Mouse (Mus musculus): ENCODE measurements around the gene C2cd3. TPM values are rescaled to one million over a fixed set of nuclear protein-coding genes. Genes with fewer than 3 reads are reported as not detected.

C2cd3 gene
- polyA plus RNA-seq, 1 experiment from 2014 or later = 48.8 TPM

- Histone ChIP-seq H3K4me3 (ENCODE audit: low read depth, low read length) (no peak overlapping the region), H3K4me1 (replicated peaks; ENCODE audit: control insufficient read depth, insufficient read depth, low read length) (no peaks in the 10 kb centered on the region), H3K27me3 (ENCODE audit: control insufficient read depth, insufficient read depth, low read length) (0 out of 2 replicates have a peak, but pooled peaks cover 2% of the 10 kb centered on the region), H3K4me2 (ENCODE audit: low read depth, low read length, severe bottlenecking) (no peak overlapping the region), H3K27ac (ENCODE audit: low read depth, low read length) (no peak overlapping the region), H3K36me3 (ENCODE audit: control insufficient read depth, insufficient read depth, low read length) (no peaks in the 10 kb centered on the region), H3K9ac (ENCODE audit: low read length) (no peak overlapping the region), H3K9me3 (ENCODE audit: control insufficient read depth, low read length) (no peaks in the 10 kb centered on the region)
- WGBS = 77% methylated on average over 3 of the region's 3 CpGs
- DNase-seq (ENCODE audit: low spot score) = no peak
- no peak for ATAC-seq (replicated peaks; ENCODE audit: low FRiP score)
Observed at GRCm38 (mm10) chr7:100508670-100509069, 136.6 kb downstream of the C2cd3 start.

GRCm38 (mm10) chr7:100511602-100512001 lies 139.6 kb downstream of the C2cd3 start:
- no peak for DNase-seq (ENCODE audit: low spot score)
- 90% methylated on average over 8 of the region's 8 CpGs for WGBS
- ATAC-seq (replicated peaks; ENCODE audit: low FRiP score) = no peak

GRCm38 (mm10) chr7:100514573-100514972 lies 142.5 kb downstream of the C2cd3 start, which contains the start of gene Dnajb13:
TSS of gene Dnajb13 (minus strand) at chr7:100514960.
- 0 out of 2 replicates have a peak, but pooled peaks cover 2% of the 10 kb centered on the region for H3K27me3 ChIP-seq (ENCODE audit: control insufficient read depth, insufficient read depth, low read length)
- ATAC-seq (replicated peaks; ENCODE audit: low FRiP score) (no peak), DNase-seq (ENCODE audit: low spot score) (no peak)
- no peak within 1 kb of the TSS for H3K4me3 ChIP-seq (ENCODE audit: low read depth, low read length)
- no peak within 1 kb of the TSS for H3K9ac ChIP-seq (ENCODE audit: low read length)
- H3K4me1 ChIP-seq (replicated peaks; ENCODE audit: control insufficient read depth, insufficient read depth, low read length) = no peaks in the 10 kb centered on the region
- WGBS = 51% methylated on average over 11 of the region's 11 CpGs
- H3K27ac ChIP-seq (ENCODE audit: low read depth, low read length) = no peak within 1 kb of the TSS
- H3K9me3 ChIP-seq (ENCODE audit: control insufficient read depth, low read length) = no peaks in the 10 kb centered on the region
- H3K36me3 ChIP-seq (ENCODE audit: control insufficient read depth, insufficient read depth, low read length) = no peaks in the 10 kb centered on the region
- H3K4me2 ChIP-seq (ENCODE audit: low read depth, low read length, severe bottlenecking) = 0 out of 2 replicates have a peak within 1 kb of the TSS, but pooled peaks have one; percentile 8

More at GRCm38 (mm10) chr7:100511602-100512001, 139.6 kb downstream of the C2cd3 start:
- Histone ChIP-seq H3K27ac (ENCODE audit: low read depth, low read length) (no peak overlapping the region), H3K9ac (ENCODE audit: low read length) (no peak overlapping the region), H3K4me3 (ENCODE audit: low read depth, low read length) (no peak overlapping the region), H3K27me3 (ENCODE audit: control insufficient read depth, insufficient read depth, low read length) (0 out of 2 replicates have a peak, but pooled peaks cover 2% of the 10 kb centered on the region), H3K9me3 (ENCODE audit: control insufficient read depth, low read length) (no peaks in the 10 kb centered on the region), H3K36me3 (ENCODE audit: control insufficient read depth, insufficient read depth, low read length) (no peaks in the 10 kb centered on the region), H3K4me1 (replicated peaks; ENCODE audit: control insufficient read depth, insufficient read depth, low read length) (no peaks in the 10 kb centered on the region), H3K4me2 (ENCODE audit: low read depth, low read length, severe bottlenecking) (no peak overlapping the region)

Other genes starting within 250 kb of the C2cd3 start
- 20.4 and 22.5 TPM in 2 replicates for gene Lipt2, start 213.0 kb upstream of the C2cd3 start, polyA plus RNA-seq (2014; fragmentation: Nextera tagmentation; extraction: Ambion mirVana)
- gene Kcne3, start 195.7 kb upstream of the C2cd3 start, polyA plus RNA-seq (2014; fragmentation: Nextera tagmentation; extraction: Ambion mirVana) = 3.3 and 4.1 TPM in 2 replicates
- gene Pgm2l1, start 144.8 kb upstream of the C2cd3 start, polyA plus RNA-seq (2014; fragmentation: Nextera tagmentation; extraction: Ambion mirVana) = 5.2 and 6.2 TPM in 2 replicates
- 5.6 and 6.8 TPM in 2 replicates for gene P4ha3, start 86.7 kb upstream of the C2cd3 start, polyA plus RNA-seq (2014; fragmentation: Nextera tagmentation; extraction: Ambion mirVana)
- gene Ppme1, start 74 bp downstream of the C2cd3 start, polyA plus RNA-seq (2014; fragmentation: Nextera tagmentation; extraction: Ambion mirVana) = 94.5 and 106 TPM in 2 replicates
- gene Ucp3, start 100.8 kb downstream of the C2cd3 start, polyA plus RNA-seq (2014; fragmentation: Nextera tagmentation; extraction: Ambion mirVana) = not detected in 2 replicates
- gene Ucp2, start 121.1 kb downstream of the C2cd3 start, polyA plus RNA-seq (2014; fragmentation: Nextera tagmentation; extraction: Ambion mirVana) = 79.7 and 90.4 TPM in 2 replicates
- 0.49 and 0.84 TPM in 2 replicates for gene Dnajb13, start 142.7 kb downstream of the C2cd3 start, polyA plus RNA-seq (2014; fragmentation: Nextera tagmentation; extraction: Ambion mirVana)
- 18.2 and 18.6 TPM in 2 replicates for gene Coa4, start 164.8 kb downstream of the C2cd3 start, polyA plus RNA-seq (2014; fragmentation: Nextera tagmentation; extraction: Ambion mirVana)
- 147 TPM in 2 replicates for gene Rab6a, start 235.2 kb downstream of the C2cd3 start, polyA plus RNA-seq (2014; fragmentation: Nextera tagmentation; extraction: Ambion mirVana)
- 52.2 and 58.6 TPM in 2 replicates for gene Mrpl48, start 236.1 kb downstream of the C2cd3 start, polyA plus RNA-seq (2014; fragmentation: Nextera tagmentation; extraction: Ambion mirVana)